Mouse (Mus musculus) kidney, adult 2 months (tissue): ENCODE measurements around the gene Cped1. TPM values are rescaled to one million over a fixed set of nuclear protein-coding genes. Genes with fewer than 3 reads are reported as not detected.
"Not testable (repeated sequence)": the region's sequence is repeated elsewhere in the genome, so short reads cannot be mapped to it uniquely, and the experiment has no call there.

Source experiments
- DNase-seq: peaks from one replicate; pipeline ENCODE4 v3.0.0; 2021
- H3K27ac ChIP-seq: fragments of 200-500 bp; 2 replicates; pipeline ENCODE4 v1.5.1; 2012; ENCODE audit warnings: low read depth, low read length, control low read depth, inconsistent platforms; ENCODE audit not compliant: insufficient read depth
- H3K27me3 ChIP-seq: fragments of 200-500 bp; replicated peaks from 2 replicates; pipeline ENCODE4 v1.6.1; 2012; ENCODE audit warnings: mild to moderate bottlenecking, moderate library complexity, low read length, inconsistent platforms; ENCODE audit not compliant: control insufficient read depth, insufficient read depth
- H3K36me3 ChIP-seq: fragments of 200-500 bp; 2 replicates; pipeline ENCODE4 v1.6.1; 2012; ENCODE audit warnings: mild to moderate bottlenecking, moderate library complexity, low read length, inconsistent platforms; ENCODE audit not compliant: control insufficient read depth, insufficient read depth
- H3K4me1 ChIP-seq: fragments of 200-500 bp; 2 replicates; pipeline ENCODE4 v1.6.1; 2011; ENCODE audit warnings: low read length; ENCODE audit not compliant: control insufficient read depth, insufficient read depth
- H3K4me3 ChIP-seq: fragments of 200-500 bp; 2 replicates; pipeline ENCODE4 v1.5.1; 2011; ENCODE audit warnings: mild to moderate bottlenecking, low read depth, low read length, control low read depth; ENCODE audit not compliant: insufficient read depth
- CTCF ChIP-seq: fragments of 200-500 bp; conservative IDR thresholded peaks from 2 replicates; pipeline ENCODE4 v1.5.1; 2011; ENCODE audit warnings: low read depth, mild to moderate bottlenecking, control low read depth, low read length, moderate library complexity, mixed read lengths; ENCODE audit not compliant: insufficient read depth, insufficient read length
- POLR2A ChIP-seq: fragments of 200-500 bp; IDR thresholded peaks from one replicate; pipeline ENCODE4 v1.6.1; 2011; ENCODE audit warnings: low read depth, low read length, control low read depth
- WGBS: fragments of 180-500 bp; shearing (Covaris S2); methylation state at CpG from one replicate; pipeline ENCODE4 v1.1.7; 2018; 5-methylcytosine and 5-hydroxymethylcytosine counted together
- polyA plus RNA-seq: library from polyadenylated mRNA; depleted of rRNA; stranded (reverse); fragments of >200 nt; gene quantifications from 2 replicates; pipeline ENCODE4 v1.2.3, GENCODE M21; 2012

The Cped1 gene
- polyA plus RNA-seq, 1 experiment, result 6.2 TPM

- no peaks in the 10 kb centered on the region for H3K36me3 ChIP-seq
- DNase-seq, result no peak
Measured at GRCm38 (mm10) chr6:22262519-22262918, 276.8 kb downstream of the Cped1 start.

GRCm38 (mm10) chr6:22264094-22264493 is 278.4 kb downstream of the Cped1 start:
- H3K4me1 ChIP-seq, H3K27ac ChIP-seq, H3K4me3 ChIP-seq, H3K36me3 ChIP-seq, DNase-seq, H3K27me3 ChIP-seq: not testable (repeated sequence)
- WGBS, result 85% methylated on average over 8 of the region's 8 CpGs

More at GRCm38 (mm10) chr6:22262519-22262918, 276.8 kb downstream of the Cped1 start:
- no peaks in the 10 kb centered on the region for H3K4me1 ChIP-seq
- H3K27ac ChIP-seq, result no peak overlapping the region
- H3K4me3 ChIP-seq, result no peak overlapping the region
- no peaks in the 10 kb centered on the region for H3K27me3 ChIP-seq
- WGBS, result 52% methylated on average over 4 of the region's 4 CpGs
- TF ChIP-seq POLR2A, result no peak
- no peak for TF ChIP-seq CTCF

- H3K27me3 ChIP-seq, result no peaks in the 10 kb centered on the region
- H3K36me3 ChIP-seq, result no peaks in the 10 kb centered on the region
- no peak overlapping the region for H3K4me3 ChIP-seq
- no peak for DNase-seq
- H3K4me1 ChIP-seq, result no peaks in the 10 kb centered on the region
- WGBS, result 80% methylated on average over 4 of the region's 4 CpGs
- no peak for TF ChIP-seq POLR2A
- TF ChIP-seq CTCF, result no peak
- H3K27ac ChIP-seq, result no peak overlapping the region
Measured at GRCm38 (mm10) chr6:22266018-22266417, 280.3 kb downstream of the Cped1 start.

GRCm38 (mm10) chr6:22267807-22268667 is 282.3 kb downstream of the Cped1 start:
- 68% methylated on average over 5 of the region's 5 CpGs for WGBS
- no peaks in the 10 kb centered on the region for H3K4me1 ChIP-seq
- H3K36me3 ChIP-seq, result no peaks in the 10 kb centered on the region
- H3K27me3 ChIP-seq, result no peaks in the 10 kb centered on the region; the same call in 1 of the 2 replicates
- no peak overlapping the region for H3K27ac ChIP-seq
- TF ChIP-seq CTCF (no peak), POLR2A (no peak)
- H3K4me3 ChIP-seq, result no peak overlapping the region
- DNase-seq, result no peak

GRCm38 (mm10) chr6:22268677-22269076 is 283.0 kb downstream of the Cped1 start:
- Histone ChIP-seq H3K4me3 (no peak overlapping the region), H3K4me1 (no peaks in the 10 kb centered on the region), H3K36me3 (no peaks in the 10 kb centered on the region), H3K27me3 (no peaks in the 10 kb centered on the region; the same call in 1 of the 2 replicates), H3K27ac (no peak overlapping the region)
- no peak for DNase-seq
- no peak for TF ChIP-seq CTCF
- TF ChIP-seq POLR2A, result no peak

- H3K4me3 ChIP-seq, result no peak overlapping the region
- no peaks in the 10 kb centered on the region for H3K36me3 ChIP-seq
- no peak for DNase-seq
- H3K27ac ChIP-seq, result no peak overlapping the region
- H3K27me3 ChIP-seq, result no peaks in the 10 kb centered on the region; the same call in 1 of the 2 replicates
- TF ChIP-seq CTCF, result no peak
- no peak for TF ChIP-seq POLR2A
- 62% methylated on average over 8 of the region's 8 CpGs for WGBS
- H3K4me1 ChIP-seq, result no peaks in the 10 kb centered on the region
Measured at GRCm38 (mm10) chr6:22269840-22270521, 284.3 kb downstream of the Cped1 start.

- no peak for DNase-seq
- no peaks in the 10 kb centered on the region for H3K27me3 ChIP-seq
- no peaks in the 10 kb centered on the region for H3K36me3 ChIP-seq
- TF ChIP-seq CTCF (no peak), POLR2A (no peak)
- no peaks in the 10 kb centered on the region for H3K4me1 ChIP-seq
- WGBS, result 93% methylated on average over 3 of the region's 3 CpGs
- no peak overlapping the region for H3K27ac ChIP-seq
- H3K4me3 ChIP-seq, result no peak overlapping the region
Measured at GRCm38 (mm10) chr6:22277941-22278340, 292.2 kb downstream of the Cped1 start.
